Mouse (Mus musculus) liver, embryonic 14.5 days (tissue): ENCODE results near the gene Polm.

Experiments used
- CTCF ChIP-seq: IDR thresholded peaks from 2 replicates; pipeline ENCODE4 v1.5.1; 2016; ENCODE audit warnings: antibody characterized with exemption, low read depth, control low read depth
- EP300 ChIP-seq: IDR thresholded peaks from 2 replicates; pipeline ENCODE4 v1.6.1; 2016; ENCODE audit warnings: antibody characterized with exemption, low read depth

DNA sequence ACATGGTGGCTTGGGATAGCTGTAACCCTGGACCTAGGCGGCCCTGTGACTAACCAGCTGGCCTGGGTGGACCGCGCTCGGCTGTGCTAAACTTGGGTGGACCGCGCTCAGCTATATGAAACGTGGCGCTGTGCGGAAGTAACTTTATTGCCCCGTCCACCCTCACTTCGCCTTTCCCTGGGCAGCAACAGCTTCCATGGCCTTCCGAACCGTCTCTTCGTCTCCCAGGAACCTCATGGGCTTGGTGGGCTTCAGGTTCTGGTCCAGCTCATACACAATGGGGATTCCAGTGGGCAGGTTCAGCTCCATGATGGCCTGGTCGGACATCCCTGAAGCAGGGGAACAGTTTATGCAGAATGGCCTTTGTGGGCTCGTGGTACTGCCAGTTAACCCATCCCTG is 36.3 kb downstream of the Polm start:
- TF ChIP-seq EP300 (no peak), CTCF (no peak)
